Mouse (Mus musculus) mature B cell (primary cell): ENCODE data around the gene Hnrnpab.
"Not testable (repeated sequence)": the region's sequence is repeated elsewhere in the genome, so short reads cannot be mapped to it uniquely, and the experiment has no call there.

Experiments
- in situ Hi-C: fragments of 300-500 bp; cut with MboI; formaldehyde crosslinking; loops from 2 replicates; pipeline ENCODE4 v1.14.3; 2019

Hnrnpab gene

GRCm38 (mm10) chr11:51635127-51635524 lies 28.5 kb upstream of the Hnrnpab start:
- in situ Hi-C loops, result no loop called here

GRCm38 (mm10) chr11:51633721-51634120 lies 27.1 kb upstream of the Hnrnpab start:
- in situ Hi-C loops, result no loop called here

GRCm38 (mm10) chr11:51633200-51633599 lies 26.6 kb upstream of the Hnrnpab start:
- in situ Hi-C loops, result not testable (repeated sequence)

GRCm38 (mm10) chr11:51632130-51632753 lies 25.6 kb upstream of the Hnrnpab start:
- in situ Hi-C loops, result no loop called here

GRCm38 (mm10) chr11:51629651-51630314 lies 23.1 kb upstream of the Hnrnpab start:
- in situ Hi-C loops, result no loop called here

- in situ Hi-C loops, result no loop called here
Observed at GRCm38 (mm10) chr11:51627907-51628306, 21.3 kb upstream of the Hnrnpab start.

- in situ Hi-C loops, result no loop called here
Observed at GRCm38 (mm10) chr11:51627425-51627824, 20.8 kb upstream of the Hnrnpab start.

GRCm38 (mm10) chr11:51625187-51625820 lies 18.7 kb upstream of the Hnrnpab start:
- in situ Hi-C loops, result no loop called here

GRCm38 (mm10) chr11:51622971-51623491 lies 16.4 kb upstream of the Hnrnpab start:
- in situ Hi-C loops, result no loop called here

GRCm38 (mm10) chr11:51621776-51622175 lies 15.1 kb upstream of the Hnrnpab start:
- in situ Hi-C loops, result no loop called here

- in situ Hi-C loops, result no loop called here
Observed at GRCm38 (mm10) chr11:51620084-51620483, 13.4 kb upstream of the Hnrnpab start.

- in situ Hi-C loops, result loop anchor here (5.0 kb wide), 1 partner anchor 63 kb away; no protein-coding TSS in a partner anchor
Observed at GRCm38 (mm10) chr11:51619409-51620060, 12.9 kb upstream of the Hnrnpab start, which contains the start of gene Nhp2. Gene Nhp2, plus strand, starts transcription at chr11:51619735.

GRCm38 (mm10) chr11:51618894-51619408 lies 12.3 kb upstream of the Hnrnpab start:
- in situ Hi-C loops, result loop anchor here (5.0 kb wide), 1 partner anchor 63 kb away; no protein-coding TSS in a partner anchor

GRCm38 (mm10) chr11:51617693-51618092 lies 11.0 kb upstream of the Hnrnpab start:
- in situ Hi-C loops, result loop anchor here (5.0 kb wide), 1 partner anchor 65 kb away; no protein-coding TSS in a partner anchor

GRCm38 (mm10) chr11:51616113-51616512 lies 9.5 kb upstream of the Hnrnpab start:
- in situ Hi-C loops, result loop anchor here (5.0 kb wide), 1 partner anchor 66 kb away; no protein-coding TSS in a partner anchor

GRCm38 (mm10) chr11:51615601-51616000 lies 9.0 kb upstream of the Hnrnpab start:
- in situ Hi-C loops, result loop anchor here (5.0 kb wide), 1 partner anchor 67 kb away; no protein-coding TSS in a partner anchor

GRCm38 (mm10) chr11:51615129-51615528 lies 8.5 kb upstream of the Hnrnpab start:
- in situ Hi-C loops, result loop anchor here (5.0 kb wide), 1 partner anchor 67 kb away; no protein-coding TSS in a partner anchor

- in situ Hi-C loops, result no loop called here
Observed at GRCm38 (mm10) chr11:51614256-51614655, 7.6 kb upstream of the Hnrnpab start.

GRCm38 (mm10) chr11:51609940-51610339 lies 3.3 kb upstream of the Hnrnpab start:
- in situ Hi-C loops, result not testable (repeated sequence)

- in situ Hi-C loops, result no loop called here
Observed at GRCm38 (mm10) chr11:51609266-51609909, 2.7 kb upstream of the Hnrnpab start.
